Mouse (Mus musculus) hindbrain, embryonic 16.5 days (tissue): ENCODE measurements around the gene Dnah7b. TPM values are rescaled to one million over a fixed set of nuclear protein-coding genes. Genes with fewer than 3 reads are reported as not detected.
"Not testable (repeated sequence)": the region's sequence is repeated elsewhere in the genome, so short reads cannot be mapped to it uniquely, and the experiment has no call there.

Experiments
- ATAC-seq: fragments of 200-750 bp; cut with Nextera tagmentation; 2 replicates; pipeline ENCODE4 v1.8.0; 2017; ENCODE audit warnings: moderate TSS enrichment, moderate library complexity
- H3K27ac ChIP-seq: fragments of 300-500 bp; sonication (generic); 2 replicates; pipeline ENCODE4 v1.5.1; 2014; ENCODE audit warnings: low read depth, mild to moderate bottlenecking, control low read depth, low read length, moderate library complexity
- H3K27me3 ChIP-seq: fragments of 300-500 bp; sonication (generic); replicated peaks from 2 replicates; pipeline ENCODE4 v1.6.1; 2014; ENCODE audit warnings: low read length; ENCODE audit not compliant: control insufficient read depth, insufficient read depth
- H3K36me3 ChIP-seq: fragments of 300-500 bp; sonication (generic); 2 replicates; pipeline ENCODE4 v1.6.1; 2014; ENCODE audit warnings: mild to moderate bottlenecking, low read length, moderate library complexity, mixed read lengths; ENCODE audit not compliant: control insufficient read depth, insufficient read depth
- H3K4me1 ChIP-seq: fragments of 300-500 bp; sonication (generic); 2 replicates; pipeline ENCODE4 v1.6.1; 2014; ENCODE audit warnings: low read depth, low read length; ENCODE audit not compliant: control insufficient read depth, insufficient read depth
- H3K4me2 ChIP-seq: fragments of 300-500 bp; sonication (generic); 2 replicates; pipeline ENCODE4 v1.6.1; 2014; ENCODE audit warnings: mild to moderate bottlenecking, low read length, control low read depth, moderate library complexity
- H3K4me3 ChIP-seq: fragments of 300-500 bp; sonication (generic); 2 replicates; pipeline ENCODE4 v1.5.1; 2014; ENCODE audit warnings: mild to moderate bottlenecking, low read length, control low read depth, moderate library complexity
- H3K9ac ChIP-seq: fragments of 300-500 bp; sonication (generic); 2 replicates; pipeline ENCODE4 v1.6.1; 2014; ENCODE audit warnings: low read depth, mild to moderate bottlenecking, control low read depth, low read length, moderate library complexity
- H3K9me3 ChIP-seq: fragments of 300-500 bp; sonication (generic); 2 replicates; pipeline ENCODE4 v1.6.1; 2014; ENCODE audit warnings: mild to moderate bottlenecking, low read length, moderate library complexity; ENCODE audit not compliant: control insufficient read depth
- WGBS: fragments of 180-500 bp; shearing (Covaris S2); extraction: QIAGEN DNeasy Blood & Tissue Kit; methylation state at CpG from one replicate; pipeline ENCODE4 v1.1.7; 2014; 5-methylcytosine and 5-hydroxymethylcytosine counted together
- polyA plus RNA-seq: library from polyadenylated mRNA; unstranded; fragments of >200 nt; fragmentation: Nextera tagmentation; extraction: Ambion mirVana; gene quantifications from 2 replicates; pipeline ENCODE4 v1.2.1, GENCODE M21; 2015

Gene Dnah7b
- polyA plus RNA-seq, 1 experiment from 2014 or later = 3.2 TPM

GRCm38 (mm10) chr1:46278057-46278910 lies 212.2 kb downstream of the Dnah7b start:
- H3K36me3 ChIP-seq, H3K4me3 ChIP-seq, H3K9ac ChIP-seq, H3K4me1 ChIP-seq, H3K9me3 ChIP-seq, H3K27me3 ChIP-seq, H3K4me2 ChIP-seq, H3K27ac ChIP-seq: not testable (repeated sequence)
- 63% methylated on average over 2 of the region's 2 CpGs for WGBS
- ATAC-seq = peak; percentile 88

GRCm38 (mm10) chr1:46278911-46279565 lies 212.9 kb downstream of the Dnah7b start:
- H3K9ac ChIP-seq, H3K4me2 ChIP-seq, H3K4me3 ChIP-seq, H3K36me3 ChIP-seq, H3K27me3 ChIP-seq, H3K9me3 ChIP-seq, H3K27ac ChIP-seq, H3K4me1 ChIP-seq: not testable (repeated sequence)
- 80% methylated on average over 1 of the region's 1 CpGs for WGBS
- peak; percentile 48; the same call in 1 of the 2 replicates for ATAC-seq

- H3K27me3 ChIP-seq, H3K36me3 ChIP-seq, H3K9ac ChIP-seq, H3K9me3 ChIP-seq, H3K27ac ChIP-seq, H3K4me3 ChIP-seq, H3K4me1 ChIP-seq, H3K4me2 ChIP-seq: not testable (repeated sequence)
- 73% methylated on average over 2 of the region's 2 CpGs for WGBS
- peak; percentile 52; the same call in 1 of the 2 replicates for ATAC-seq
Observed at GRCm38 (mm10) chr1:46294451-46294850, 228.3 kb downstream of the Dnah7b start.

- H3K27me3 ChIP-seq, ATAC-seq, H3K9ac ChIP-seq, H3K4me1 ChIP-seq, H3K36me3 ChIP-seq, H3K27ac ChIP-seq, H3K9me3 ChIP-seq, H3K4me2 ChIP-seq, H3K4me3 ChIP-seq: not testable (repeated sequence)
Observed at GRCm38 (mm10) chr1:46325942-46326341, 259.8 kb downstream of the Dnah7b start.

DNA sequence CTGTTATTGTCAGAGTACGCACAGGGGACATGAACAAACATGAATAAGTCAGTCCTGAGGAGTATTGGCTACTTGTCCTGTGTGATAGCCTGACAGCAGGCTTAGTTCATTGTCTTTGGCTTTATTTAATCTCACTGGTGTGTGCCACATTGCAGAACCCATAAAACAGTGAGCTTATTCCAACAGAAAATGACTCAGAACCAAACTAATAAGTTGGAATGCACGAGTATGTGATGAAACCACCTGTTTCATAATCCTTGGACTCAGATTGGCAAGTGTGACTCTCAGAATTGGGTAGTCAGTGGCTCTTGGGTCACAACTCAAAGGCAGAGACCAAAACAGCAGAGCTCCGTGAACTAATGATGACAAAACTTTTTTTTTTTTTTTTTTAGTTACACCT lies 279.2 kb downstream of the Dnah7b start:
- not testable (repeated sequence) for H3K4me3 ChIP-seq, H3K27ac ChIP-seq, H3K9ac ChIP-seq, H3K36me3 ChIP-seq, H3K9me3 ChIP-seq, H3K4me2 ChIP-seq, ATAC-seq, H3K27me3 ChIP-seq, H3K4me1 ChIP-seq
- 91% methylated on average over 3 of the region's 3 CpGs for WGBS

- WGBS = 91% methylated on average over 3 of the region's 3 CpGs
Observed at GRCm38 (mm10) chr1:46380641-46381040, 314.5 kb downstream of the Dnah7b start.

GRCm38 (mm10) chr1:46394681-46395297 lies 328.7 kb downstream of the Dnah7b start:
- H3K9ac ChIP-seq, H3K27ac ChIP-seq, H3K4me3 ChIP-seq, H3K4me2 ChIP-seq, H3K36me3 ChIP-seq, H3K9me3 ChIP-seq, H3K27me3 ChIP-seq, H3K4me1 ChIP-seq: not testable (repeated sequence)
- WGBS = 46% methylated on average over 3 of the region's 4 CpGs
- ATAC-seq = peak; percentile 56; the same call in 1 of the 2 replicates

More at GRCm38 (mm10) chr1:46380641-46381040, 314.5 kb downstream of the Dnah7b start:
- H3K9ac ChIP-seq, H3K36me3 ChIP-seq, H3K4me2 ChIP-seq, H3K9me3 ChIP-seq, H3K27ac ChIP-seq, ATAC-seq, H3K4me3 ChIP-seq, H3K4me1 ChIP-seq, H3K27me3 ChIP-seq: not testable (repeated sequence)

DNA sequence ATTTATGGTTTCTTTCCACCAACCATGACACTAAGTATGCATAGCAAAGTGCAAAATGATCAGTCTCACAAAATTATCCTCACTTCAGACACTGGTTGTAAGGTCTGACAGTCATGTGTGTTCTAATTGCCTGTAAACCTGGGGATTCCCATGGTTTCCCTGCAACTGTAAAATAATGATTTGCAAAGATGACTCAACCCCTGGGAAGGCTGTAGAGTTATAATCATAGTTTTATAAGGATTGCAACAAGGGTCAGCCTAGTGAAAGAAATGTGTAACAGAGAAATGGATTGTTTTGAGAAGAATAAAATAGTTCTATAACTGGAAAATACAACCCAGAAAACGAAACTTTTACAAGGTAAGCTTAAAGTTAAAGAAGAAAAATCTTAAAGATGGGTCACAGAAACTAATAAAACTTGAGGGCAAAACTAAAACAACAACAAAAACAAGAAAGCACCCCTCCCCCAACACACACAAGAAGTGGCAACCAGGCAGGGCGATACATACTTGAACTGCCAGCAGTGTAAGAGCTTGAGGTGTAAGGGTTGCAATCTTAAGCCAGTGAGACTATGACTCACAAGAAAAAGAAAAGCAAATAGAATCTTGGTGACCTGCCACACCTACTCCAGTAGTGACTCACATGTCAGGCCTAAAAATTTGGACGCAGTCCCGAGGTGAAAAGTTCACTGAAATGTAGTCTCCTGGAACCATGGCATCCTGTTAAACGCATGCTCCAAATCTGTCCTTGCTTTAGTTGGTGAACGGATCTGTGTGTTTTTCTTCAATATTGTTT lies 342.4 kb downstream of the Dnah7b start:
- Histone ChIP-seq H3K9ac (no peak overlapping the region), H3K9me3 (no peaks in the 10 kb centered on the region), H3K36me3 (no peaks in the 10 kb centered on the region), H3K4me1 (no peaks in the 10 kb centered on the region), H3K4me3 (no peak overlapping the region), H3K27ac (no peak overlapping the region), H3K27me3 (no peaks in the 10 kb centered on the region), H3K4me2 (no peak overlapping the region)
- 89% methylated on average over 6 of the region's 6 CpGs for WGBS
- ATAC-seq = no peak

DNA sequence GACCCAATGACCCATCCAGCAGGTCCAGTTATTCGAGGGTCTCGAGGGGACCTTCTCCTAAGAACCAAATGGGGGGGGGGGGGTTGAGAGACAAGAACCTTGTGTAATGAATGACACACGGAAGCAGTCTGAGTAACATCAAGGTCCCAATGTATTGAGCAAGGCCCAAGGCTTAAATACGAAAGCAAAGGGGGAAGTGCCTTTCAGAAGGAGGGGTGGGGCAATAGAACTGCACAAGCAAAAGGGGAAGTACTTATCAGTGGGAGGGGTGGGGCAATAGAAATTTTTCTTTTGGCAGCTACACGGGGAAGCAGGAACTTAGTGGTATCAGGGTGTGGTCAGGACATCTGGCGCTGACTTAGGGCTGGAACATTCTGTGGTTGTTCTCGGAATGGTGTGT lies 348.7 kb downstream of the Dnah7b start:
- 85% methylated on average over 6 of the region's 7 CpGs for WGBS
- H3K36me3 ChIP-seq, H3K4me3 ChIP-seq, H3K4me2 ChIP-seq, ATAC-seq, H3K27ac ChIP-seq, H3K9ac ChIP-seq, H3K4me1 ChIP-seq, H3K27me3 ChIP-seq, H3K9me3 ChIP-seq: not testable (repeated sequence)
